Mouse (Mus musculus) neural tube, embryonic 13.5 days (tissue): Measurements from ENCODE around the gene Foxe3. TPM values are rescaled to one million over a fixed set of nuclear protein-coding genes. Genes with fewer than 3 reads are reported as not detected.
A peak's percentile ranks its signal among the peaks of the same experiment; 100 is the strongest.

Experiments
- ATAC-seq: fragments of 200-750 bp; cut with Nextera tagmentation; 2 replicates; pipeline ENCODE4 v1.8.0; 2017; ENCODE audit warnings: low read depth, mild to moderate bottlenecking, moderate TSS enrichment, moderate library complexity
- H3K27ac ChIP-seq: fragments of 300-500 bp; sonication (generic); replicated peaks from 2 replicates; pipeline ENCODE4 v1.5.1; 2015; ENCODE audit warnings: moderate library complexity, mild to moderate bottlenecking, inconsistent platforms
- H3K27me3 ChIP-seq: fragments of 300-500 bp; sonication (generic); 2 replicates; pipeline ENCODE4 v1.6.1; 2015; ENCODE audit warnings: mild to moderate bottlenecking, inconsistent platforms
- H3K36me3 ChIP-seq: fragments of 300-500 bp; sonication (generic); 2 replicates; pipeline ENCODE4 v1.6.1; 2015; ENCODE audit warnings: mild to moderate bottlenecking, inconsistent platforms
- H3K4me1 ChIP-seq: fragments of 300-500 bp; sonication (generic); replicated peaks from 2 replicates; pipeline ENCODE4 v1.6.1; 2015; ENCODE audit warnings: inconsistent platforms
- H3K4me2 ChIP-seq: fragments of 300-500 bp; sonication (generic); 2 replicates; pipeline ENCODE4 v1.6.1; 2015; ENCODE audit warnings: inconsistent platforms, mild to moderate bottlenecking, moderate library complexity
- H3K4me3 ChIP-seq: fragments of 300-500 bp; sonication (generic); 2 replicates; pipeline ENCODE4 v1.5.1; 2015; ENCODE audit warnings: mild to moderate bottlenecking, inconsistent platforms
- H3K9ac ChIP-seq: fragments of 300-500 bp; sonication (generic); 2 replicates; pipeline ENCODE4 v1.6.1; 2015; ENCODE audit warnings: moderate library complexity, mild to moderate bottlenecking, inconsistent platforms
- H3K9me3 ChIP-seq: fragments of 300-500 bp; sonication (generic); 2 replicates; pipeline ENCODE4 v1.6.1; 2016; ENCODE audit warnings: inconsistent platforms
- WGBS: fragments of 180-500 bp; shearing (Covaris S2); methylation state at CpG from one replicate; pipeline ENCODE4 v1.1.7; 2015; 5-methylcytosine and 5-hydroxymethylcytosine counted together
- polyA plus RNA-seq: library from polyadenylated mRNA; unstranded; fragments of >200 nt; fragmentation: Nextera tagmentation; extraction: Ambion mirVana; gene quantifications from 2 replicates; pipeline ENCODE4 v1.2.1, GENCODE M21; 2015

The Foxe3 gene
- polyA plus RNA-seq, 1 experiment from 2014 or later: not detected

DNA sequence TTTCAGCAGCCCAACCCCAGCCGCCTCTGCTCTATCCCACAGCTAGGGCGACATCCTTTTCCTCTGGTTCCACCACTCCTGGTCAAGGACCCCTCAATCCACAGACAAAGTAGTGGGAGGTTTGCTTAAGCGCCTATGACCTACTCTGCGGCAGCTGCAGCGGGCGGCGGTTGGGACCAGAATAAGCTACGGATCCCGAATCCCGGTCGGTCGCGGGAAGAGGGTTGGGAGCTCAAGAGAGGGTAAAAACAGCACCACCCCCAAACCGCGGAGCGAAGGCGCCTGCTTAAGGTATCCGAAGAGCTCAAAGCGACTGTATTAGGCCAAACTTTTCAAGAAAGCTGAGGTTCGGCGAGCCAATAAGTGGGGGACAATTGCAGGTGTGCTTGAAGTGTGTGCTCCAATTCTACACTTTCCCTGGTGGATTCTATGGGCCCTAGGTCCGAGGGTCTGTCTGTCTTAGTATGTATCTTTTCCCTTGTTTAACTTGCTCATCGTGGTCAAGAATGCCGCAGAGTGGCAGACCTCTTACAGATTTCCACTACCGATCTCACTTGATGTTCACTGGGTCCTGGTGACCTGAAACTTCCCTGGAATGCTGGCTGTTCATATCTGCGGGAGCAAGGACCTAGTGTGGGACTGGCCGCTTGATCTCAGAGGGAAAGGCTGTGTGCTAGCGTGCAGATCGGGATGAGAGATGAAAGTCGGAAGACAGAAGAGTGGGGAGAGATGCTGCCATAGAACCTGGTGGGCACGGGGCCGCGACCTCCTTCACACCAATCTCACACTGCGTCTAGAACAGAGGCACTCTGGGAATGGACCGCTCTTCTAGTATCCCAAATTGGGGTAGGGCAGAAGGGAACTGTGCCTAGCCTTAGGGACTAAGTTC lies 12.9 kb downstream of the Foxe3 start:
- WGBS: 1% methylated on average over 35 of the region's 35 CpGs
- no peak for ATAC-seq
- H3K9me3 ChIP-seq: no peaks in the 10 kb centered on the region; the same call in 1 of the 2 replicates
- no peak overlapping the region for H3K9ac ChIP-seq
- H3K27me3 ChIP-seq: peaks cover 98% of the 10 kb centered on the region
- no peak overlapping the region for H3K27ac ChIP-seq
- no peaks in the 10 kb centered on the region for H3K36me3 ChIP-seq
- no peak overlapping the region for H3K4me3 ChIP-seq
- peaks cover 27% of the 10 kb centered on the region for H3K4me1 ChIP-seq
- H3K4me2 ChIP-seq: no peak overlapping the region

DNA sequence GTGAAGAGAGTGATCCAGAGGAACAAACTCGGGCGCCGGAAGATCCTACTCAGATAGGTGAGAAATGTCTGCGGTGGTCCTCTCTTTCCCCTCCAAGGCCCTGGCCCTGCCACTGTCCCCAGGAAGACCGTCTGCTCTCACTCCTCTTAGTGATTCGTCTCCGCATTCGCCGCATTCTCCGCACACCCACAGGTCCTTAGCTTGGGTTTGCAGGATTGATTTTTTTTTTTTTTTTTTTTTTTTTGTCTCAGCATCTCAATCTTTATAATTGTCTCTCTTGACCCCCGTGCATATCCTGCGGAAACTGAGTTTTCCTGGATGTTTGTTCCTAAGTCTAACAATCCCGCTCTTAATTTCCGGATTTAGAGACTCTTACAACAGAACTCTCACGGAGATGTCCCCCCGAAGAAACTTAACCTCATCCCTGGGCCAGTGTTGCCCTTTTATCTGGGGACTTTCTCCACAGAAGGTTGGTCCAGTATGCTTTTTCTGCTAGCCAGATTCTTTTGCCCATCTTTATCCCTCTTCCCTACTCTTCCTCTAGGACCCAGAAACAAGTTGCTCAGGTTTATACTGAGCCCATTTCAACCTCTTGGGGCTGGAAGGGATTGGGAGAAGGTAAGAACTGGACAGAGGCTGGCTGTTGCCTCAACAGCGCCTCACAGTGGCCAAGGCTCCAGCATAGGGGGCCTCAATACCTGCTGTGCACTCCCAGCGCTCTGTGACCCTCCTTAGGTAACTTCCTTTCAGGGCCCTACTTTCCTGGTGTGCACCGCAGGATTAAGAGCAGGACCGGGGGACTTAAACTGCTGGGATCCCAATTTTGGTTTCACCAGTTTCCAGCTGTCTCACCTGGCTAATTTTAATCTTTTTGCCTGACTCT lies 16.0 kb downstream of the Foxe3 start:
- peaks cover 100% of the 10 kb centered on the region for H3K27me3 ChIP-seq

DNA sequence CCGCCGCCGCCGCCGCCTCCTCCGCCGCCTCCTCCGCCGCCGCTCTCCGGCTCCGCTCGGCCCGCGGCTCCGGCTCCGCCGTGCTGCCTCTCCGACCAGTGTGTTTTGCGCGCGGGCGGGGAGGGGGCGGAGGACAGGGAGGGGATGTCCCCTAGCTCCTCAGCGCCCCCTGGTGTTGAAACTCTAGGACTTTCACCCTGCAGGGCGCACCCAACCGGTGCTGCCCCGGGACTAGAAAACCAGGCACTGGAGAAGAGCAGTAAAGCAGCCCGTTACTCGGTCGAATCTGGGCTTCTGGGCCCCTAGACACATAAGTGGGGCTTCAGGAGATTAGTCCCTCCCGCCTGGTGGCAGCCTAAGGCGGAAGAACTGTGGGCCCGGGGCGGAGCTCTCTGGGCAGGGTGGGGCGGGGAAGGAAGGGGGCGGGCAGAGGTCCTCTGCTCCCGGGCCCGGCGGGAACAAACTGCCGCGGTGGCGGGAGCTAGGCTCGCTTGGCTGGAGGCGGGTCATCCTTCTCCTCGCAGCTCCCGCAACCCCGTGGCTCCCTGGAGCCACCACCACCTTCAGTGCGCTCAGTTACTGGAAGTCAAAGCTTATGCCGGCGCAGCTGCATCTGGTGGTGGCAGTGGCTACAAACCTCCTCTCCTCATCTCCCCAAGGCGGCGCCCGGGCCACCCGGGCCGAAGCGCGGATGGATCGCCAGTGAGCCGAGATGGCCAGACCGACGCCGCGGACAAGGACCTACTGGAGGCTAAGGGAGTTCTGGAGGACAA lies 16.8 kb downstream of the Foxe3 start, which contains the start of gene Foxd2:
TSS of gene Foxd2 (minus strand) at position 45 of the 773 bp plus-strand sequence.
- Histone ChIP-seq H3K36me3 (no peaks in the 10 kb centered on the region), H3K4me3 (peak within 1 kb of the TSS; percentile 42), H3K27me3 (peaks cover 100% of the 10 kb centered on the region), H3K9ac (peak within 1 kb of the TSS; percentile 60), H3K4me1 (peaks cover 36% of the 10 kb centered on the region), H3K9me3 (no peaks in the 10 kb centered on the region; the same call in 1 of the 2 replicates), H3K27ac (no peak within 1 kb of the TSS), H3K4me2 (peak within 1 kb of the TSS; percentile 61)
- 1% methylated on average over 55 of the region's 64 CpGs for WGBS
- peak; percentile 78 for ATAC-seq

More for the DNA sequence above, 16.0 kb downstream of the Foxe3 start:
- Histone ChIP-seq H3K4me1 (peaks cover 36% of the 10 kb centered on the region), H3K27ac (no peak overlapping the region), H3K4me3 (peak overlapping the region; percentile 42), H3K36me3 (no peaks in the 10 kb centered on the region), H3K4me2 (peak overlapping the region; percentile 61), H3K9me3 (no peaks in the 10 kb centered on the region; the same call in 1 of the 2 replicates), H3K9ac (0 out of 2 replicates have a peak overlapping the region, but pooled peaks have one; percentile 39)
- no peak for ATAC-seq
- WGBS: 2% methylated on average over 20 of the region's 20 CpGs

DNA sequence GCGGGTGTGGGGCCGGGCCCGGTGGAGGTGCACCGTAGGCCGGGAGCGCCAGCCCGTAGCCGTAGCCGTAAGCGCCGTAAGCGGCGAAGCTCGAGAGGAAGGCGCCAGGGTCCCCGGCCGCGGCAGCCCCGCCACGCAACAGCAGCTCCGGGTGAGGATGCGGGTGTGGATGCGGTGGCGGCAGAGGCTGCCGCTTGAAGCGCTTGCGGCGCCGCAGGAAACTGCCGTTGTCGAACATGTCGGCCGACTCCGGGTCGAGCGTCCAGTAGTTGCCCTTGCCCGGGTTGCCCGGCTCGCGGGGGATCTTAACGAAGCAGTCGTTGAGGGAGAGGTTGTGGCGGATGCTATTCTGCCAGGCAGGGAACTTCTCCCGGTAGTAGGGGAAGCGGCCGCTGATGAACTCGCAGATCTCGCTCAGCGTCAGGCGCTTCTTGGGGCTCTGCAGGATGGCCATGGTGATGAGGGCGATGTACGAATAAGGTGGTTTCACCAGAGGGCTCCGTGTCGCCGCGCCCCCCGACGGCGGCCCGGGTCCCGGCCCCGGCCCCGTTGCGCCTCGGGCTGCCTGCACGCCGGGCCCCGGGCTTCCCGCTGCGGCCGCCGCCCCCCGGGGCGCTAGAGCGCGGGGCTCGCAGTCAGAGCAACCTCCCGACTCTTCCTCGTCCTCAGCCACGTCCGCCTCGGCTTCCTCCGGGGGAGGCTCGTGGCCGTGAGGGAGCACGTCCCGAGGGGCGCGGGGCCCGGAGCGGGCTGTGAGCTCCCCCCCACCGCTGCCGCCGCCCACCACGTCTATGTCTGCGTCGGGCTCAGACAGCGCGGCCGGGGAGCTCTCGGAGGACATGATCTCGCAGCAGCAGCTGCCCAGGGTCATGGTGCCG lies 17.6 kb downstream of the Foxe3 start:
- peak overlapping the region; percentile 60 for H3K9ac ChIP-seq
- H3K9me3 ChIP-seq: no peaks in the 10 kb centered on the region; the same call in 1 of the 2 replicates
- ATAC-seq: peak; percentile 21
- peaks cover 29% of the 10 kb centered on the region for H3K4me1 ChIP-seq
- H3K4me3 ChIP-seq: peak overlapping the region; percentile 42
- H3K36me3 ChIP-seq: no peaks in the 10 kb centered on the region
- WGBS: under 1% methylated on average over 95 of the region's 103 CpGs
- peaks cover 100% of the 10 kb centered on the region for H3K27me3 ChIP-seq
- peak overlapping the region; percentile 61 for H3K4me2 ChIP-seq
- no peak overlapping the region for H3K27ac ChIP-seq

DNA sequence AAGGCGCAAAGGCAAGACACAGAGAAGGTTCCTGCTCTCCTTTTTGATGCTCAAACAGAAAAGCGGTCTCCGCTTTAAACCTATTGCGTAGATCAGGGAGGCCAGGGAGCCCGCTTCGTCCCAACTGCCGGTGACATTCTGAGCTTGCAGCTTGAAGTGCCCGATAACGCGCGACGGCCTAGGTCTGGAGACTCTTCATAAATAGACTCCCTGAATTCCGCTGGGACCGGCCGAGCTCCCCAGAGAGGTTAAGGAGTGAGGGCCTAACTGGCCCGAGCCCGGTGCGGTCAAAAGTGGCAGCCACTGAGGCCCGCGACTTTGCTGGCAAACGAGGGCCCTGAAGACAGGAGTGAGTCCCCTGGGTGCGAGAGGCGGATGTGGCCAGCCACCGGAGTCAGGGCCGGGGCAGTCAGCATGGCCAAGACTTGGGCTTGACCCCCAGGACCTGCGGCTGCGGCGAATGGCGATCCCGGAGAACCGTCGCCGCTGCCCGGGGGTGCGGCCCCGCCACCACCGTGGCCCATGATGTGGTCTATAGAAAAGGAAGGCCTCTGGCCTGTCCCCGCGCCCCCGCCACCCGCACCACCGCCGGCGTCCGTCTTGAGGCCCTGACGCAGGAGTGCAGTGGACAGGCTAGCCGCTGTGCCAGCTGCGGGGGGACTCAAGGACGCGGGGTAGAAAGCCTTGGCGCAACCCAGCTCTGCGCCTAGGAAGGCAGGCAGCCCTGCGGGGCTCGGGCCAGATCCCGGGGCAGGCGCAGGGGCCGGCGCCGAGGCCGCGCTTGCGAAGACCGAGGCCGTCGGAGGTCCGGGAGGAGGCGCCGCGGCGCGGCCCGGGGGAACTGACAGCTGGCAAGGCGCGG lies 18.5 kb downstream of the Foxe3 start:
- 2% methylated on average over 74 of the region's 74 CpGs for WGBS
- peak overlapping the region; percentile 42 for H3K4me3 ChIP-seq
- peak overlapping the region; percentile 60; the same call in 1 of the 2 replicates for H3K9ac ChIP-seq
- no peak for ATAC-seq
- H3K9me3 ChIP-seq: no peaks in the 10 kb centered on the region
- no peak overlapping the region for H3K27ac ChIP-seq
- H3K36me3 ChIP-seq: no peaks in the 10 kb centered on the region
- peaks cover 100% of the 10 kb centered on the region for H3K27me3 ChIP-seq
- H3K4me1 ChIP-seq: peaks cover 26% of the 10 kb centered on the region
- peak overlapping the region; percentile 61 for H3K4me2 ChIP-seq

DNA sequence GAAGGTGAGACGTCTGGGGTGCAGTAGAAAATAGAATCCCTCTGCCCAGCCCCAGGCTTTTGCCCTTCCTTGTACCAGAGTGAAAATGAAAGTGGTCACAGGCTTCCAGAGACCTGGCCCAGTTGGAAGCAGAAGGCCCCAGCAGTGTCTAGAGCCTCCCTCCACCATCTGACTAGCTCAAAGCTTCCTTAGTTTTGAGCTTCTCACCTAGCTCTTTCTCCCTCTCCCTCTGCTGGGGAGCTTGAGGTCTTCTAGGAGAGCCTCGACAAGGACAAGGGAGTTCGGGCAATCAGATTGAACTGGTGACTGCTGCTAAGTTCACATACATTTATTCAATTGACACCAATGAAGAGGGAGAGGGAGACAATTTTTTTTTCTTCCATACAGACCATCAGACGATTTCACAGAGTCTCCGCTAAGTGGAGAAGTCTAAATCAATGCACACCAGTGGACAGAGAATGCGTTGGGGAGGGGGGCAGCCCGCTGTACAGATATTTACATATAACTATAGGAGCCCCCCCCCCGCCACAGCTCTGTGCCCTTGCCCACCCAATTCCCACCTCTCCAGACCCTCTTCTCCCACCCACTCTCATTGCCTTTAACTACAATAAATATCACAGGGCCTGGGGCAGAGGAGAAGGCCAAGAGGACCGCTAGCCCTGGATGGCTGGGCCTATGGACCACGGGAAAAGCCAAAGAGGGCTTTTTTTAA lies 19.7 kb downstream of the Foxe3 start:
- Histone ChIP-seq H3K36me3 (no peaks in the 10 kb centered on the region), H3K9me3 (no peaks in the 10 kb centered on the region), H3K9ac (no peak overlapping the region), H3K4me3 (peak overlapping the region; percentile 0; the same call in 1 of the 2 replicates), H3K4me1 (peaks cover 26% of the 10 kb centered on the region), H3K27ac (no peak overlapping the region), H3K4me2 (0 out of 2 replicates have a peak overlapping the region, but pooled peaks have one; percentile 7), H3K27me3 (peaks cover 100% of the 10 kb centered on the region)
- no peak for ATAC-seq
- WGBS: 8% methylated on average over 10 of the region's 10 CpGs

DNA sequence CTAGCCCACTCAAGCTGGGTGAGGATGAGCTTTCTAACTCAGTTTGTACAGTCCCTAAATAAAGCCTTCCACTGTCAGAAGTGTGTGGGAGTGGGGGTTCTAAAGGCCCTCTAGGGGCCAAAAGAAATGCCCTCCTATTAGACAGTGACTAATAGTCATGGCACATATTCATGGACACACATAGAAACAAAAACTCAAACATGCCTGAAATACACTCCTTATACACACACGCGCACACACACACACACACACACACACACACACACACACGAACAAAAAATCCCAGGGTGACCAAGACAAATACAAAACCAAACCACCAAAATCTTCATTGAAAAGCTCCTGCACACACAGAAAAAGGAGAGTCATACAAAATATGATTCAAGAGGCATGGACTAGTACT lies 20.3 kb downstream of the Foxe3 start:
- no peaks in the 10 kb centered on the region for H3K36me3 ChIP-seq
- H3K4me3 ChIP-seq: no peak overlapping the region
- peaks cover 100% of the 10 kb centered on the region for H3K27me3 ChIP-seq
- H3K4me1 ChIP-seq: peaks cover 26% of the 10 kb centered on the region
- 38% methylated on average over 3 of the region's 3 CpGs for WGBS
- no peak overlapping the region for H3K9ac ChIP-seq
- H3K4me2 ChIP-seq: no peak overlapping the region
- ATAC-seq: no peak
- H3K27ac ChIP-seq: no peak overlapping the region
- no peaks in the 10 kb centered on the region for H3K9me3 ChIP-seq

DNA sequence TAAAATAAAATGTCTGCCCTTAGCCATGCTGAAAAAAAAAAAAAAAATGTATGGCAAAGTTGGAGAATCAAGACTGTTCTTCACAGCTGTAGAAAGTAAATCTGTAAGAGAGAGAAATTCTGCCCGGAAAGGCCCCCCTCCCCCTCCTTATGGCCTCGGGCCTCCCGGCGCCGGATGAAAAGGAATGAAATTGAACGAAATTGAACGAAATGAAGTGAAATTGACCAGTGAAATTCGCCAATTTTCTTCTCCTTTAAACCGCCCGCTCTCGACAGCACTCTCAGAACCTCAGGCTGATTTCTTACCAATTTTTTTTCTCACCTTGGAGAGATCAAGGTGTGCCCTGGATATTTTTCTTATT lies 22.4 kb downstream of the Foxe3 start:
- Histone ChIP-seq H3K27ac (no peak overlapping the region), H3K4me2 (no peak overlapping the region), H3K9me3 (no peaks in the 10 kb centered on the region), H3K36me3 (no peaks in the 10 kb centered on the region), H3K4me3 (no peak overlapping the region), H3K27me3 (peaks cover 100% of the 10 kb centered on the region), H3K9ac (no peak overlapping the region), H3K4me1 (peaks cover 14% of the 10 kb centered on the region)
- ATAC-seq: no peak
- 2% methylated on average over 11 of the region's 11 CpGs for WGBS

DNA sequence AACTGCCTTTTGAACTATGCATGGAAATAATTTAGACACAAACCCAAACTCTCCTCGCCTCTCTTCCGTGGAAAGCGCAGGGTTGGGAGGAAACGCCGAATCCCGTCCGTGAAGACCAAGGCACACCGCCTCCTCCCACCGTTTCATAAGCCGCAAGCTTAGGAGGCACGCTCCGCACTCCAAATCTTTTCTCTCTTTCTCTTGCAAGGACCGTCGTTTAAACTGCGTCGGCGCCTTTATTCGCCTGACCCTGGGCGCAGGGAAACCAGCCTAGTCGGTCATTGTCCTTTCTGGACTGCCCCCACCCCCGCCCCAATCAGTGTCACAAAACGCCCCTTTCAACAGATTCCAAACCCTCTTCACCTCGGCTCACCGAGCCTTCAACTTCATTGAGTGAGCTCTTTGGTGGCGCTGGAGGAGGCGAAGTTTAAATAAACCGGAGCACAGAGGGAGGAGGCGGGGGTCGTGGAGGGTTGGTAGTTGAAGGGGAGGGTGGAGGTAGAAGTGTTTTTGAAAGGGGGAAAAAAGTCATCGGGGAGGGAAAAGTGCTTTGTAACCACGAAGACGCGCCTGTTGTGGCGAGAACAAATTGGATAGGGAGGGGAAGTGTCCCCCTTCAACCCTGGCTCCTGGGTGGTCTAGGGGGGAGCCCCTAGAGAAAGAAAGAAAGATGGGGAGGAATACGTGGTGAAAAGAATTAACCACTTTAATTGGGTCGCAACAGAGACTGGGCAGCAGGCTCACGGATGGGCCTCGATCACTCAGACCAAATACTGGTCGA lies 23.0 kb downstream of the Foxe3 start:
- no peak overlapping the region for H3K9ac ChIP-seq
- no peak overlapping the region for H3K4me3 ChIP-seq
- no peaks in the 10 kb centered on the region for H3K36me3 ChIP-seq
- no peaks in the 10 kb centered on the region for H3K9me3 ChIP-seq
- peaks cover 9% of the 10 kb centered on the region for H3K4me1 ChIP-seq
- no peak for ATAC-seq
- H3K27ac ChIP-seq: no peak overlapping the region
- WGBS: under 1% methylated on average over 39 of the region's 39 CpGs
- peaks cover 100% of the 10 kb centered on the region for H3K27me3 ChIP-seq
- H3K4me2 ChIP-seq: peak overlapping the region; percentile 39; the same call in 1 of the 2 replicates
